Mouse (Mus musculus) MEL (cell line): Measurements from ENCODE around the gene Hoxd4. TPM values are rescaled to one million over a fixed set of nuclear protein-coding genes. Genes with fewer than 3 reads are reported as not detected.

Experiments
- DNase-seq: peaks from one replicate; pipeline ENCODE4 v3.0.0; 2011; ENCODE audit warnings: low read depth, low spot score
- H3K27ac ChIP-seq: 2 replicates; pipeline ENCODE4 v1.5.1; 2012; ENCODE audit warnings: low read depth, mild to moderate bottlenecking, control low read depth, low read length, moderate library complexity; ENCODE audit not compliant: control insufficient read depth
- H3K27me3 ChIP-seq, 2 experiments: fragments of 150-350 bp in 1 of 2; sonication (generic) in 1 of 2; 2 replicates each; pipeline ENCODE4 v1.6.1; 2012; ENCODE audit warnings: low read length in 2 of 2, mild to moderate bottlenecking in 2 of 2, improper control_type of control experiment in 1 of 2, moderate library complexity in 1 of 2; ENCODE audit not compliant: insufficient read depth in 2 of 2, control insufficient read depth in 1 of 2
- H3K36me3 ChIP-seq, 2 experiments: 2 replicates each; pipeline ENCODE4 v1.6.1; 2012 to 2014; ENCODE audit warnings: low read length in 2 of 2, improper control_type of control experiment in 1 of 2, inconsistent platforms in 1 of 2, mild to moderate bottlenecking in 1 of 2; ENCODE audit not compliant: insufficient read depth in 2 of 2, control insufficient read depth in 1 of 2
- H3K4me1 ChIP-seq, 2 experiments: fragments of 150-350 bp in 1 of 2; sonication (generic) in 1 of 2; 2 replicates each; pipeline ENCODE4 v1.6.1; 2012; ENCODE audit warnings: low read length in 2 of 2, improper control_type of control experiment in 1 of 2, mild to moderate bottlenecking in 1 of 2; ENCODE audit not compliant: insufficient read depth in 2 of 2, control insufficient read depth in 1 of 2
- H3K4me3 ChIP-seq, 2 experiments: fragments of 150-350 bp in 1 of 2; sonication (generic) in 1 of 2; 2 replicates each; pipeline ENCODE4 v1.5.1; 2012; ENCODE audit warnings: low read depth in 2 of 2, low read length in 2 of 2, mild to moderate bottlenecking in 2 of 2, moderate library complexity in 2 of 2, control low read depth in 1 of 2, improper control_type of control experiment in 1 of 2; ENCODE audit not compliant: control insufficient read depth in 1 of 2, insufficient read depth in 1 of 2
- H3K79me2 ChIP-seq: 2 replicates; pipeline ENCODE4 v1.6.1; 2012; ENCODE audit warnings: mild to moderate bottlenecking, low read length, moderate library complexity; ENCODE audit not compliant: control insufficient read depth, poor library complexity, insufficient read depth
- H3K9ac ChIP-seq: 2 replicates; pipeline ENCODE4 v1.6.1; 2012; ENCODE audit warnings: low read depth, mild to moderate bottlenecking, control low read depth, low read length, moderate library complexity; ENCODE audit not compliant: control insufficient read depth, poor library complexity, severe bottlenecking
- H3K9me3 ChIP-seq: fragments of 150-350 bp; sonication (generic); replicated peaks from 2 replicates; pipeline ENCODE4 v1.6.1; 2012; ENCODE audit warnings: mild to moderate bottlenecking, low read length, improper control_type of control experiment, moderate library complexity; ENCODE audit not compliant: insufficient read depth
- BHLHE40 ChIP-seq: IDR thresholded peaks from 2 replicates; pipeline ENCODE4 v1.6.1; 2012; ENCODE audit warnings: low read depth, mild to moderate bottlenecking, inconsistent platforms, low read length, improper control_type of control experiment, borderline replicate concordance
- CHD1 ChIP-seq: IDR thresholded peaks from 2 replicates; pipeline ENCODE4 v1.6.1; 2012; ENCODE audit warnings: low read depth, mild to moderate bottlenecking, inconsistent platforms, low read length, improper control_type of control experiment
- CTCF ChIP-seq, 3 experiments: IDR thresholded peaks in 2 of 3; conservative IDR thresholded peaks in 1 of 3; 2 replicates each; pipeline ENCODE4 v1.5.1; 2011 to 2012; ENCODE audit warnings: low read length in 3 of 3, low read depth in 2 of 3, mild to moderate bottlenecking in 2 of 3, improper control_type of control experiment in 1 of 3, inconsistent platforms in 1 of 3, mixed read lengths in 1 of 3, moderate library complexity in 1 of 3; ENCODE audit not compliant: control insufficient read depth in 1 of 3, insufficient read depth in 1 of 3, poor library complexity in 1 of 3, severe bottlenecking in 1 of 3
- GATA1 ChIP-seq: IDR thresholded peaks from 2 replicates; pipeline ENCODE4 v1.6.1; 2011; ENCODE audit warnings: low read depth, low read length, improper control_type of control experiment
- HCFC1 ChIP-seq: IDR thresholded peaks from 2 replicates; pipeline ENCODE4 v1.6.1; 2012; ENCODE audit warnings: low read depth, mild to moderate bottlenecking, inconsistent platforms, low read length, improper control_type of control experiment, moderate library complexity
- MAFK ChIP-seq: IDR thresholded peaks from 2 replicates; pipeline ENCODE4 v1.6.1; 2011; ENCODE audit warnings: low read depth, mild to moderate bottlenecking, low read length, improper control_type of control experiment, borderline replicate concordance
- MXI1 ChIP-seq: IDR thresholded peaks from 2 replicates; pipeline ENCODE4 v1.6.1; 2011; ENCODE audit warnings: mild to moderate bottlenecking, low read depth, low read length, improper control_type of control experiment
- MYB ChIP-seq: IDR thresholded peaks from 2 replicates; pipeline ENCODE4 v1.6.1; 2011; ENCODE audit warnings: mild to moderate bottlenecking, low read depth, low read length, improper control_type of control experiment
- MYC ChIP-seq: IDR thresholded peaks from 2 replicates; pipeline ENCODE4 v1.6.1; 2011; ENCODE audit warnings: low read depth, mild to moderate bottlenecking, low read length, improper control_type of control experiment, moderate library complexity
- NRF1 ChIP-seq: IDR thresholded peaks from 2 replicates; pipeline ENCODE4 v1.6.1; 2014; ENCODE audit warnings: low read depth, mild to moderate bottlenecking, inconsistent platforms, low read length, improper control_type of control experiment, moderate library complexity; ENCODE audit not compliant: poor library complexity, insufficient read depth, severe bottlenecking
- POLR2A ChIP-seq, 2 experiments: IDR thresholded peaks; 2 replicates each; pipeline ENCODE4 v1.6.1; 2011 to 2012; ENCODE audit warnings: low read length in 2 of 2, mild to moderate bottlenecking in 2 of 2, control low read depth in 1 of 2, improper control_type of control experiment in 1 of 2, low read depth in 1 of 2, moderate library complexity in 1 of 2; ENCODE audit not compliant: control insufficient read depth in 1 of 2, insufficient read depth in 1 of 2, poor library complexity in 1 of 2
- POLR2AphosphoS5 ChIP-seq: IDR thresholded peaks from 2 replicates; pipeline ENCODE4 v1.6.1; 2012; ENCODE audit warnings: low read depth, borderline replicate concordance, mild to moderate bottlenecking, inconsistent platforms, low read length, moderate library complexity, mixed read lengths
- RCOR1 ChIP-seq: IDR thresholded peaks from 2 replicates; pipeline ENCODE4 v1.6.1; 2012; ENCODE audit warnings: low read depth, mild to moderate bottlenecking, inconsistent platforms, low read length, improper control_type of control experiment
- SIN3A ChIP-seq: IDR thresholded peaks from 2 replicates; pipeline ENCODE4 v1.6.1; 2012; ENCODE audit warnings: low read length, improper control_type of control experiment, inconsistent platforms
- TCF12 ChIP-seq: IDR thresholded peaks from 2 replicates; pipeline ENCODE4 v1.6.1; 2014; ENCODE audit warnings: low read depth, mild to moderate bottlenecking, inconsistent platforms, low read length, improper control_type of control experiment, moderate library complexity
- ZMIZ1 ChIP-seq: IDR thresholded peaks from 2 replicates; pipeline ENCODE4 v1.6.1; 2012; ENCODE audit warnings: low read depth, mild to moderate bottlenecking, inconsistent platforms, low read length, improper control_type of control experiment, moderate library complexity
- polyA plus RNA-seq, 2 experiments: library from polyadenylated mRNA; stranded (reverse) in 1 of 2; unstranded in 1 of 2; fragments of >175 nt in 1 of 2; fragments of >200 nt in 1 of 2; gene quantifications; 2 replicates each; pipeline versions ENCODE4 v1.2.1 to v1.2.4; 2012; ENCODE audit warnings: low replicate concordance in 2 of 2, low read depth in 1 of 2; ENCODE audit not compliant: insufficient read length in 2 of 2, insufficient read depth in 1 of 2, missing spikeins in 1 of 2
- total RNA-seq: library from RNA; depleted of rRNA; stranded (reverse); fragments of 300-350 nt; gene quantifications from 2 replicates; pipeline ENCODE4 v1.2.3, GENCODE M21; 2012

Gene Hoxd4
- total and polyA plus RNA-seq, 3 experiments, result not detected

DNA sequence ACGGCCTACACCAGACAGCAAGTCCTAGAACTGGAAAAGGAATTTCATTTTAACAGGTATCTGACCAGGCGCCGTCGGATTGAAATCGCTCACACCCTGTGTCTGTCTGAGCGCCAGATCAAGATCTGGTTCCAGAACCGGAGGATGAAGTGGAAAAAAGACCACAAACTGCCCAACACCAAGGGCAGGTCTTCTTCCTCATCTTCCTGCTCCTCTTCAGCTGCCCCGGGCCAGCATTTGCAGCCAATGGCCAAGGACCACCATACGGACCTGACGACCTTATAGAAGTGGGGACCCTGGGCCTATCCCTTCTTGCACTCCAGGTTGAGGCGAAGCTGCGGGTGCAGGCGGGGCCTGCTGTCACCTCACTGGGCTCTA is 16.6 kb downstream of the Hoxd4 start:
- Histone ChIP-seq H3K79me2 (no peaks in the 10 kb centered on the region), H3K4me1 (no peaks in the 10 kb centered on the region), H3K9ac (no peak overlapping the region), H3K4me3 (no peak overlapping the region), H3K27me3 (peaks cover 0 to 2% of the 10 kb centered on the region in 2 experiments; a peak in 3 of 4 replicates), H3K36me3 (no peaks in the 10 kb centered on the region), H3K9me3 (no peaks in the 10 kb centered on the region), H3K27ac (no peak overlapping the region)
- no peak for DNase-seq
- TF ChIP-seq MYB, result no peak
- no peak for TF ChIP-seq CHD1
- TF ChIP-seq POLR2AphosphoS5, result no peak
- no peak for TF ChIP-seq RCOR1
- TF ChIP-seq SIN3A, result no peak
- no peak for TF ChIP-seq NRF1
- no peak for TF ChIP-seq TCF12
- TF ChIP-seq MXI1, result no peak
- no peak for TF ChIP-seq MAFK
- TF ChIP-seq POLR2A (IDR thresholded peaks at IDR 0.05; ENCODE audit: control insufficient read depth in 1 of 2, insufficient read depth in 1 of 2, low read depth in 1 of 2, low read length in 2 of 2, poor library complexity in 1 of 2), result no peak
- no peak for TF ChIP-seq HCFC1
- no peak for TF ChIP-seq BHLHE40
- TF ChIP-seq ZMIZ1, result no peak
- TF ChIP-seq CTCF (IDR thresholded peaks at IDR 0.05 in 2 of 3, conservative IDR thresholded peaks at IDR 0.05 in 1 of 3; ENCODE audit: control insufficient read depth in 1 of 3, insufficient read depth in 1 of 3, low read depth in 2 of 3, low read length in 3 of 3, poor library complexity in 1 of 3, severe bottlenecking in 1 of 3), result no peak
- TF ChIP-seq GATA1, result no peak
- TF ChIP-seq MYC, result no peak

DNA sequence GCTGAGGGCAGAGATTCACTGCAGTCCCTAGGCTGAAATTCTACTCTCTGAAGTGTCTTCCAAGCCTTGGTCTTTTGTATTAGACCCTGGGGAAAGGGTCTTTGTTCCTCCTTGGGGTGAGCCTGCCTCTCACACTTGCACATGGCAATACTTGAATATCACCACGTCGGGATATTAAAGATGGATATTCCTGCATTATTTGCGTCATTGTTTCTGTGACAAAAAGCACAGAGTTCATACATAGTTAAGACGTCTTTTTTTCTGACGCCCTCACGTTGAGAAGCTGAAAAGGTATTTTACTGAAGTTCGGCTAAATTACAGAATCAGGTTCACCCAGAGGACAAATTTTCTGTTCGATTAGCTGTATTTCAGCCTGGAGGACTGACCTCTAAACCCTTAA is 18.6 kb downstream of the Hoxd4 start:
- H3K79me2 ChIP-seq, result no peaks in the 10 kb centered on the region
- H3K36me3 ChIP-seq, result no peaks in the 10 kb centered on the region
- no peak overlapping the region for H3K4me3 ChIP-seq
- H3K27me3 ChIP-seq, result peaks cover 0 to 2% of the 10 kb centered on the region in 2 experiments; a peak in 2 of 4 replicates
- no peaks in the 10 kb centered on the region for H3K4me1 ChIP-seq
- TF ChIP-seq MYB, result no peak
- no peak for TF ChIP-seq SIN3A
- TF ChIP-seq POLR2A (IDR thresholded peaks at IDR 0.05; ENCODE audit: control insufficient read depth in 1 of 2, insufficient read depth in 1 of 2, low read depth in 1 of 2, low read length in 2 of 2, poor library complexity in 1 of 2), result no peak
- DNase-seq, result no peak
- no peak overlapping the region for H3K27ac ChIP-seq
- H3K9me3 ChIP-seq, result no peaks in the 10 kb centered on the region
- H3K9ac ChIP-seq, result no peak overlapping the region
